Mouse (Mus musculus) kidney, embryonic 14.5 days (tissue): ENCODE results near the gene Cldn3. TPM values are rescaled to one million over a fixed set of nuclear protein-coding genes. Genes with fewer than 3 reads are reported as not detected.

Experiments
- ATAC-seq: fragments of 200-750 bp; cut with Nextera tagmentation; 2 replicates; pipeline ENCODE4 v1.8.0; 2017; ENCODE audit warnings: moderate number of reproducible peaks, mild to moderate bottlenecking, moderate TSS enrichment, moderate library complexity; ENCODE audit not compliant: low FRiP score, low TSS enrichment
- H3K27ac ChIP-seq: fragments of 300-500 bp; sonication (generic); 2 replicates; pipeline ENCODE4 v1.5.1; 2014; ENCODE audit warnings: low read depth, mild to moderate bottlenecking, low read length, moderate library complexity, mixed read lengths
- H3K27me3 ChIP-seq: fragments of 300-500 bp; sonication (generic); 2 replicates; pipeline ENCODE4 v1.6.1; 2014; ENCODE audit warnings: mild to moderate bottlenecking, low read length; ENCODE audit not compliant: control insufficient read depth, insufficient read depth
- H3K36me3 ChIP-seq: fragments of 300-500 bp; sonication (generic); 2 replicates; pipeline ENCODE4 v1.6.1; 2014; ENCODE audit warnings: low read length, mixed read lengths; ENCODE audit not compliant: control insufficient read depth, insufficient read depth
- H3K4me1 ChIP-seq: fragments of 300-500 bp; sonication (generic); 2 replicates; pipeline ENCODE4 v1.6.1; 2014; ENCODE audit warnings: low read length, mixed read lengths; ENCODE audit not compliant: control insufficient read depth, insufficient read depth
- H3K4me2 ChIP-seq: fragments of 300-500 bp; sonication (generic); replicated peaks from 2 replicates; pipeline ENCODE4 v1.6.1; 2014; ENCODE audit warnings: low read depth, mild to moderate bottlenecking, low read length
- H3K4me3 ChIP-seq: fragments of 300-500 bp; sonication (generic); 2 replicates; pipeline ENCODE4 v1.5.1; 2014; ENCODE audit warnings: mild to moderate bottlenecking, low read length
- H3K9ac ChIP-seq: fragments of 300-500 bp; sonication (generic); 2 replicates; pipeline ENCODE4 v1.6.1; 2014; ENCODE audit warnings: low read depth, mild to moderate bottlenecking, low read length, moderate library complexity
- H3K9me3 ChIP-seq: fragments of 300-500 bp; sonication (generic); 2 replicates; pipeline ENCODE4 v1.6.1; 2016; ENCODE audit warnings: low read length; ENCODE audit not compliant: control insufficient read depth
- WGBS: fragments of 180-500 bp; shearing (Covaris S2); extraction: QIAGEN DNeasy Blood & Tissue Kit; methylation state at CpG from one replicate; pipeline ENCODE4 v1.1.7; 2014; 5-methylcytosine and 5-hydroxymethylcytosine counted together
- polyA plus RNA-seq: library from polyadenylated mRNA; unstranded; fragments of >200 nt; fragmentation: Nextera tagmentation; extraction: Ambion mirVana; gene quantifications from 2 replicates; pipeline ENCODE4 v1.2.1, GENCODE M21; 2014

Cldn3 gene
- polyA plus RNA-seq, 1 experiment from 2014 or later = 54.7 TPM

DNA sequence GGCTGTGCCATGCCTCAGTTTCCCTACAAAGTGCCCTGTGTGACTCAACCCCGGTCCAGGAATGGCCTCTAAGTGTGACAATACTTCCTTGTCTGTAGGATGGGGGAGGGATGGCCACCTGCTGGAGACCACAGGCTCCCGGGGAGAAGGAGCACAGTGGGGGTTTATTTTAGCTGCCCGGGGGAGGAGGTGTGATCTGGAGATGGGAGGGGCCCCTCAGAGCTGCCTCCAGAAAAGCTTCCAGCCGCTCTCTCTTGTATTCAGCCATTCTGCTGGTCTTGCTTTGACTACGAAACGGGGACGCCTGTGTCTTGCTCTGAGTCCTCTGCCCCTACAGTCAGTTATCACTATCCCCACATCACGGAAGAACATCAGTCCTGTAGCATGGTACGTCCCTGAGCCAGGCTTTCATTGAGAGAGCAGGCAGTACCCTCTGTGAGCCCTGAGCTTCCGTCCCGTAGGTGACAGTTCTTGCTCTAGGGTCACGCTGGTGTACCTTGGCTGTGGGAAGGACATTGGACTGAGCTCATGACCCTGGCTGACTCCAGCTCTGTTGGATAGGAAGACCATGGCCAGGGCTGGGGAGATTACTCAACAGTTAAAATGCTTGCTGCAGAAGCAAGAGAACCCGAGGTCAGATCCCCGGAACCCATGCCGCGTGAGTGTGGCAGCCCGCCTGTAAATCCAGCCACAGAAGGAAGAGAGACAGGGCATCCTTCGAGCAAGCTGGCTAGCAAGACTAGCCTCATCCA is 49.8 kb downstream of the Cldn3 start:
- Histone ChIP-seq H3K27ac (no peak overlapping the region), H3K9me3 (no peaks in the 10 kb centered on the region), H3K4me1 (no peaks in the 10 kb centered on the region), H3K4me3 (no peak overlapping the region), H3K4me2 (no peak overlapping the region), H3K9ac (no peak overlapping the region), H3K27me3 (no peaks in the 10 kb centered on the region), H3K36me3 (peaks cover 29% of the 10 kb centered on the region; the same call in 1 of the 2 replicates)
- 72% methylated on average over 18 of the region's 18 CpGs for WGBS
- no peak for ATAC-seq

Other genes starting within 250 kb of the Cldn3 start
- 7.7 and 9.5 TPM in 2 replicates for gene Eln, start 238.9 kb upstream of the Cldn3 start, polyA plus RNA-seq
- not detected in 2 replicates for gene Tmem270, start 79.5 kb upstream of the Cldn3 start, polyA plus RNA-seq
- gene Cldn13, start 70.7 kb upstream of the Cldn3 start, polyA plus RNA-seq = 0.20 and 0.24 TPM in 2 replicates
- 19.4 and 26.6 TPM in 2 replicates for gene Mettl27, start 53.8 kb upstream of the Cldn3 start, polyA plus RNA-seq
- 73.4 and 76.1 TPM in 2 replicates for gene Cldn4, start 39.3 kb upstream of the Cldn3 start, polyA plus RNA-seq
- 73.5 and 78.9 TPM in 2 replicates for gene Abhd11, start 22.9 kb downstream of the Cldn3 start, polyA plus RNA-seq
- gene Stx1a, start 37.3 kb downstream of the Cldn3 start, polyA plus RNA-seq = 11.5 and 13.5 TPM in 2 replicates
- 33.4 and 34.4 TPM in 2 replicates for gene Dnajc30, start 78.0 kb downstream of the Cldn3 start, polyA plus RNA-seq
- gene Bud23, start 78.7 kb downstream of the Cldn3 start, polyA plus RNA-seq = 118 and 156 TPM in 2 replicates
- 8.9 and 12.6 TPM in 2 replicates for gene Vps37d, start 92.1 kb downstream of the Cldn3 start, polyA plus RNA-seq
- gene Mlxipl, start 103.7 kb downstream of the Cldn3 start, polyA plus RNA-seq = 3.9 and 6.4 TPM in 2 replicates
- 11.9 and 24.5 TPM in 2 replicates for gene Tbl2, start 163.4 kb downstream of the Cldn3 start, polyA plus RNA-seq
- gene Bcl7b, start 182.1 kb downstream of the Cldn3 start, polyA plus RNA-seq = 47.9 and 56.1 TPM in 2 replicates
- gene Baz1b, start 201.1 kb downstream of the Cldn3 start, polyA plus RNA-seq = 35.8 and 68.8 TPM in 2 replicates